Mouse (Mus musculus): Measurements from ENCODE around the gene Smyd5.

DNA sequence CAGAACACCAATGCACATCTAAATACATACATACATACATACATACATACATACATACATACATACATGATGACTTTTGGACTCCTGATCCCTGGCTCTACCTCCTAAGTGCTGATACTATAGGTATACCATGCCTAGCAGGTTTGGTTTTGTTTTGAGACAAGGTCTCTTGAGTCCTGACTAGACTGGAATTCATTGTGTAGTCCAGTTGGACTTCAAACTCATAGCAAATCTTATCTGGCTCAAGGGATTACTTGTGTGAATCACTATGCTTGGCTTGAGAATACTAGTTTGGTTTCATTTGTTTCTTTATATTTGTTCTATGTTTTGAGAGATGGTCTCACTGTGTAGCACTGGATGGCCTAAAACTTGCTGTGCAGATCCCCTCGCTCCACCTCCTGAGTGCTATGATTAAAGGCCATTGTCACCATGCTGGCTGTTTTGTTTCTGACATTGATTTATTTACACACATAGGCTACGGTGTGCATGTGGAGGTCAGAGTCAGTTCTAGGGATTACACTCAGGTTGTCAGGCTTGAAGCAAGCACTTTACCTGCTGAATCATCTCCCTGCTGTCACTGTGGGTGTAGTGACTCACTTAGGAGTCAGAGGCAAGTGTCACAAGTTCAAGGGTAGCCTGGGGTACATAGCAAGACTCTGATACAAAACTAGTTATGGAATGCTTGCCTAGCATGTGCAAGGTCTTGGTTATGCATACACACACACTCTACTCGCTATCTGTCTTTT is 11.9 kb downstream of the Smyd5 start:
- TF ChIP-seq POLR2A (IDR thresholded peaks at IDR 0.05; ENCODE audit: low read depth, low read length) = no peak
- no peak for TF ChIP-seq CTCF (IDR thresholded peaks at IDR 0.05; ENCODE audit: borderline replicate concordance, insufficient read depth, low read length)

Measured in embryonic fibroblast, embryonic 13.5 days (primary cell).